Mouse (Mus musculus): ENCODE data around the gene Olfr150.
"Not testable (repeated sequence)": the region's sequence is repeated elsewhere in the genome, so short reads cannot be mapped to it uniquely, and the experiment has no call there.

Gene Olfr150

DNA sequence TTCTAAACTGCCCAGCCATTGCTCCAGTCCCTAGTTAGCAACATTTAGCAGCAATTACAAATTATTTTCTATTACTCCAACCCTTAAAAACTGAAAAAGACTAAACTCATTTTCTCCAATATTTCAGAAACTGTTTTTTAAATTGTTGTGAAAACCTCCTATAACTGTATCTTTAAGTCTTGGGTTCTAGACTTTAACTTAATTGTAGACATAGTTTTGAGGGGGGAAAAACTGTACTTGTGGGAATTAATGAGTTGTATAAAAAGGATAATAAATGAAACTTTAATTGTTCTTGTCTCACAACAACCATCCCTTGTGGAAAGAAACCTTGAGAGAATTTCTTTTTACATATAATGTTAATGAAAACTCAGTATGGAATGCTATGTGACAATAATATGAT, at the start of gene Olfr150:
Olfr150 (plus strand) TSS at position 301 of the 400 bp plus-strand sequence.
- DNase-seq, result no peak

DNA sequence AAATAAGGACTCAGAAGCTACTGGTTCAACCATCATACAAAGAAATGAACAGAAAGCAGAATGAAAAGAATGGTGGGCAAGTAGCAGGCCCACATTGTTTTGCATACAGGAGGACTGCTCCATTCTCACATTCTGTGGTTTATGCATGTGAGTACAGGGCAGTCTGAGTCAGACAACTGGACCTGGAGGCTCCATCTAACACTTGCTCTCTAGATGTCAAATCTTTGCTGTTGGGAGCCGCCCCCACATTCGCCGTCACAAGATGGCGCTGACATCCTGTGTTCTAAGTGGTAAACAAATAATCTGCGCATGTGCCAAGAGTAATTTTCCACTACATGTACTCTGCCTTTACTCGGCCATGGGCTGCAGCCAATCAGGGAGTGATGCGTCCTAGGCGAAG, 29.7 kb upstream of the Olfr150 start:
- DNase-seq, result not testable (repeated sequence)

DNA sequence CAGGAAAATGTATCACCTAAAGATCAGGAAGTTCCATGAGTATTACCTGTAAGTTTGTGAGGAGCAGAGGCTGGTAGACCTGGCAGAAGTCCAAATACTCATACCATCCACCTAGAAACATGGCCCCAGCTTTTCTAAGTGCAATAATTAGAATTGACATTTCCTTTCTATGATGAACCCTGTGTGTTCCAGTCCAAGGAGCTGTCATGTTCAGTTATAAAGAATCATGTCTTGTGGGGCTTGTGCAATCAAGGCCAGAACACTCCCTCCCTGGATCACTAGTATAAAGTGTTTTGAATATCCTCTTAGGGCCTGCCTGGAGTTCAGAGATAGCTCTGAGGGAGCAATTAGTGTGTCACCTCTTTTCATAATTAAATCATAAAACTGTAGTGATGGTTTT, 23.8 kb upstream of the Olfr150 start, which contains the start of gene Olfr149:
Olfr149 (minus strand) TSS at position 101 of the 400 bp plus-strand sequence.
- no peak for DNase-seq

DNA sequence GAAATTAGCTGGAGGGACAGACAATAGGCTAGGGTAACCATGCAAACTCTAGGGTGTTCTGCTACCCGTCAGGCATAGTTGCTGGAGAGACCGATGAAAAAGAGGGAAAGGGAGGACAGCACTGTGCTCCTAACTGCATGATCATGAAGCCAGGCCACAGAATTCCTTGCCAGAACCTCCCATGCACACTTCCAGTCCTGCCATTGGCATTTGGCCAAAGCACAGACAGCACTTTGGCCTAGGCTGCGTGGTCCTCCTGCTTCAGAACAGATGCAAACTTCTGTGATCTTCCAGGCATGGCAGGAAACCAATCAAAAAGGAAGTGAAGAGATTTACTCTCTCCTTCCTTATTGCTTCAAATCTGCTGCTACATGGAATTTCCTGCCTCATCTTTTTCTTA, 21.8 kb upstream of the Olfr150 start:
- DNase-seq, result peak in 1 of 2 experiments; percentile 1

DNA sequence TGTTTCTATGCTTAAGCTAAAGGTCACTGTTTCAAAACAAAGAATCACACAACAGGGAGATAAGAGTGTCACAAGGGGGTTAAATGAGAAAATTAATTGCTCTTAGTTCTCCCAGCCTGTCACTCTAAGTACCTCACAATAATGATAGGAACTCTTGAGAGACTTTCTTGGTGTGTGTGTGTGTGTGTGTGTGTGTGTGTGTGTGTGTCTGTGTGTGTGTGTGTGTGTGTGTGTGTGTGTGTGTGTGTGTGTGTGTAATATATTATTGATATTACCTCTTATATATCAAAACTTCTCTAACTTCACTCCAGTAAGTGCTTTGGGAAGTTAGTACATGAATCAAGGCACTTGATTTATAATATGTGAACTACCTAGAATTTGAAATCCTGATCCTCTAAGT, 19.7 kb upstream of the Olfr150 start, which contains the start of gene Olfr965:
Olfr965 (plus strand) TSS at position 301 of the 400 bp plus-strand sequence.
- DNase-seq, result no peak

DNA sequence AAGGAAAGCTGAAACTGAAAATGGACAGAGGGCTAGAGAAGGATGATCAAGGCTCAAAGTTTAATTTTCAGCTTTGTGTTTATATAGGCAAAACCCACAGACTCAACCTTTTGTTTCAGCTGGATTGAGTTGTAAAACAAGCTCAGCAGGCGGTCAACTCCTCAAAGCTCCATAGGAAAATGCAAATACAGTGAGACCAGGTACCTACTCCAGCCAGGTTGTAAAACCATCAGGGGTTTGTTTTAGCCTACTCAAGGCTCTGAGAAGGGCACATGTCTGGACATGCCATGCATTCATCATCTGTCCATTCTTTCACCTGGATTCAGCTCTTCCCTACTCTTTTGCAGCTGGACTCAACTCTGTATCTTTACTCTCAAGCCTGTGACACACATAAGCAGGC, 10.0 kb downstream of the Olfr150 start:
- no peak for DNase-seq

DNA sequence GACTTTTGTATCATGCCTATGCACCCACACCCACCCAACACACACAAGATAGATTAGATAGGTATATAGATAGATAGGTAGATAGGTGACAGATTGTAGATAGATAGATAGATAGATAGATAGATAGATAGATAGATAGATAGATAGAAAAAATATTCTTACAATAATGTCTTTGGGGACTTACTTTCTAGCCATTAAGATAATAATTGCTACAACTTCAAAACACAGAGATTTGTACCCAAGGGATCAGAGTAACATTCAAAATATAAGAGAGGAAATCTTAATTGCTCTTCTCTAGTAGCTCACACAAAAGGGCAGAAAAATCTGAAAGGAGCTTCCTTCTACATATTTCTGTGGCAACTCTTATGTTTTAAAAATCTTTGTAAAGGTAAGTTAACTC, 15.2 kb downstream of the Olfr150 start, which contains the start of gene Olfr967:
Olfr967 (plus strand) TSS at position 301 of the 400 bp plus-strand sequence.
- no peak for DNase-seq

DNA sequence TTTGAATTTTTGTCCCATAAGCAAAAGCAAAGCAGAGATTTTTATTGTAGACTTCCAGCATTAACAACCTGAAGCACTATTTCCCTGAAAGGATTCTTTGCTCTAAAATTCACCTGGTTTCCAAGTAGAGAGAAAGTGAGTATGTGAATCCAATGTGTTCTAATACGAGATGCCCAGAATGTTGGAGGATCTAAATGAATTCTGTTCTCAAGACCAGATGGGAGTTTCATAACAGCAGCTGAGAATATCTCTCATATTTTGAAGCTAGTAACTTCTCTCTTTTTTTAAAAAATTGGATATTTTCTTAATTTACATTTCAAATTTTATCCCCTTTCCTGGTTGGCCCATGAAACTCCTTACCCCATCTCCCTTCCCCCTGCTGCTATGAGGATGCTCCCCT, 15.7 kb downstream of the Olfr150 start:
- DNase-seq, result no peak

DNA sequence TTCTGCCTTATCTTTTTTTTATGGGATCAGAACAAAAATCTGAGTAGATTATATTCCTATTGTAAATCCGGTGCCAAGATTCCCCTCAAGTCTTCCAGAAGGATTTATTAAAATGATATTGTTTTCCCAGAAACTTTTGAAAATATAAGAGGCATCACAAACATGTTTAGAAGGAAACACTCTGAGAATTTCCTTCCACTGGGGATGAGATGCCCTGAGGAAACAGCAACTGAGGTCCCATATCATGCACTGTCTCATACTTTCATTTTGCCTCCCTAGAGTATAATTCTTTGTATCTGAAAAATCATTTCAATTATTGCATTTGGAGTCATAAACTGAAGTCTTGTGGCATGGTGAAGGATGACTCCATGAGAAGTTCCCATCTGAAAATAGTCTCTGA, 52.4 kb downstream of the Olfr150 start, which contains the start of gene Olfr968:
Olfr968 (minus strand) TSS at position 101 of the 400 bp plus-strand sequence.
- DNase-seq, result no peak
